Mouse (Mus musculus): ENCODE measurements around the gene Mmp9. TPM values are rescaled to one million over a fixed set of nuclear protein-coding genes. Genes with fewer than 3 reads are reported as not detected.

The Mmp9 gene
- polyA plus RNA-seq, 1 experiment: 1.8 TPM

DNA sequence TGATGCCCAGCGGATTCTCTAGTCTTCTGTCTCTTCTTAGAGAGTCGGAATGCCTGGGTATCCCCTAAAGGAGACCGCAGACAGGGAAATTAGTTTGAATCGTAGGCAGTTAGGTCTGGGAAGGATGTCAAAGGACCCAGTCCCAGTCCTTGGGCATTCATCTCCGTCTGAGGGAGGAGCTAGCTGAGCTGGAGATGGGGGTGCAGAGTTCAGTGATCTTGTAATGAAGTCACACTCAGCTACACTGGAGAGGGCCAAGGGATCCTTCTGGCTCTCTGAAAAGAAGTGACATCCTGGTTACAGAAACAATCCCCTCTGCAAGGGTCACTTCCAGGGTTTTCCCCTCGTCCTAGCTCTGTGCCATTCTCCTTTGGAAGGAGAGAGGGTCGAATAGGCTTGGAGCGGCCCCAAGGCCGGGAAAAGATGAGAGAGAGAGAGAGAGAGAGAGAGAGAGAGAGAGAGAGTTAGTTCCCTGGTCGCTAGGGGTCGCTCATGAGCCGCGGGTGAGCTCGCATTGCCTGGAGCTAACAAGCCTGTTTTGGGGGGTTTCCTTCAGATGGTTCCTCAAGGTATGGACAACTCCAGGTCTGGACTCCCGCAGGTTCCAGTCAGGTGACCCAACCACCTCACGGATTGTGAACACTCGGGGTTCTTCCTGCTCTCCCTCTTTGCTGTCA, 21.1 kb downstream of the Mmp9 start:
- no peak overlapping the region for H3K4me3 ChIP-seq (ENCODE audit: insufficient read depth, low read depth, low read length)
- no peak overlapping the region for H3K27ac ChIP-seq (ENCODE audit: insufficient read depth, low read depth, low read length)
- H3K36me3 ChIP-seq (ENCODE audit: control insufficient read depth, insufficient read depth, low read length): no peaks in the 10 kb centered on the region
- no peaks in the 10 kb centered on the region; the same call in 1 of the 2 replicates for H3K4me1 ChIP-seq (ENCODE audit: control insufficient read depth, insufficient read depth, low read length)
- DNase-seq: peak; percentile 66
- H3K27me3 ChIP-seq (replicated peaks; ENCODE audit: control insufficient read depth, insufficient read depth, low read length): no peaks in the 10 kb centered on the region
- TF ChIP-seq CTCF (conservative IDR thresholded peaks at IDR 0.05; ENCODE audit: insufficient read depth, insufficient read length, low read depth, low read length) (peak; percentile 73), POLR2A (IDR thresholded peaks at IDR 0.05; ENCODE audit: low read depth, low read length) (no peak)
- whole genome bisulfite sequencing: 8% methylated on average over 17 of the region's 17 CpGs

DNA sequence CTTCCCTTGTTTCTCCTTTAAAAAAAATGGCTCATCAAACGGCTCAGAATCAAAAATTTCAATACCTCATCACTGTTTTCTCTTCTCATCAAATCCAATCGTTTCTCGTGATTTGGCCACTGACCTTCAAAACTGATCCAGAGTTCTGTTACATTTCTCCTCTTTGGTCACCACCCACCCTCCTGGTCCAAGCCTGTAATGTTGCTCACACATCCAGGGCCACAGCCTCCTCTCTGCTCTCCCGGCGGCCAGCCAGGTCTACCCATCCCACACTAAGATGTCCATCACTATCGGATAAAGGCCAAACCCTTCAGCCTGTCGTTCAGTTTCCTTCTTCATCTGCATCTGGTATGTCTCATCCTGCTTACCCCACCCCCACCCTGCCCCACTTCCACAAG, 21.6 kb downstream of the Mmp9 start:
- Histone ChIP-seq H3K4me1 (ENCODE audit: control insufficient read depth, insufficient read depth, low read length) (no peaks in the 10 kb centered on the region; the same call in 1 of the 2 replicates), H3K36me3 (ENCODE audit: control insufficient read depth, insufficient read depth, low read length) (no peaks in the 10 kb centered on the region), H3K27me3 (replicated peaks; ENCODE audit: control insufficient read depth, insufficient read depth, low read length) (no peaks in the 10 kb centered on the region), H3K4me3 (ENCODE audit: insufficient read depth, low read depth, low read length) (no peak overlapping the region), H3K27ac (ENCODE audit: insufficient read depth, low read depth, low read length) (no peak overlapping the region)
- WGBS: 46% methylated on average over 7 of the region's 7 CpGs
- TF ChIP-seq POLR2A (IDR thresholded peaks at IDR 0.05; ENCODE audit: low read depth, low read length): no peak
- TF ChIP-seq CTCF (conservative IDR thresholded peaks at IDR 0.05; ENCODE audit: insufficient read depth, insufficient read length, low read depth, low read length): no peak
- DNase-seq: no peak

DNA sequence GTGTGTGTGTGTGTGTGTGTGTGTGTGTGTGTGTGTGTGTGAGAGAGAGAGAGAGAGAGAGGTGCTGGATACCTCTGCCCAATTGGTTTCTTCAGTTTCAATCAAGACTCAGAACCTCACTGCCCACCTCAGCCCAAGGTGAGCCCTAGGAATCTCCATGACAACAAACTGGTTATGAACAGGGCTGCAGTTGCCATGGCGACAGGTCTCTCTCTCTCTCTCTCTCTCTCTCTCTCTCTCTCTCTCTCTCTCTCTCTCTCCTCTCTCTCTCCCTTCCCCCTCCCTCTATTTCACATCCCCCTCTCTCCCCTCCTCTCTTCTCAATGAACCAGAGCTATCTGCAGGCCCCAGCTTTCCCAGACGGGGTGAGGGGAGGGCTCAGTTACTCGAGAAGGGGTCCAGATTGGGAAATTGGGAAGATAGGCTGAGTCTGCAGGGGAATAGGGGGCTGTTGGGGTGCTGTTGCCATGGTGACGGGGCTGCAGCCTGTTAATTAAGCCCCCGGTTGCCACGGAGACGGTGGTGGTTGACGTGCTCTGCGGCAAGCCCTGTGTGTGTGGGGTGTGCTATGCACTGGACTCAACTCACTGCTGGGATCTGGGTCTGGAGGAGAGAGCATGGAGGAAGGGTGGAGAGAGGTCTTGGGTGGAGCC, 23.8 kb downstream of the Mmp9 start:
- 56% methylated on average over 9 of the region's 9 CpGs for WGBS
- H3K27me3 ChIP-seq (replicated peaks; ENCODE audit: control insufficient read depth, insufficient read depth, low read length): no peaks in the 10 kb centered on the region; the same call in 1 of the 2 replicates

DNA sequence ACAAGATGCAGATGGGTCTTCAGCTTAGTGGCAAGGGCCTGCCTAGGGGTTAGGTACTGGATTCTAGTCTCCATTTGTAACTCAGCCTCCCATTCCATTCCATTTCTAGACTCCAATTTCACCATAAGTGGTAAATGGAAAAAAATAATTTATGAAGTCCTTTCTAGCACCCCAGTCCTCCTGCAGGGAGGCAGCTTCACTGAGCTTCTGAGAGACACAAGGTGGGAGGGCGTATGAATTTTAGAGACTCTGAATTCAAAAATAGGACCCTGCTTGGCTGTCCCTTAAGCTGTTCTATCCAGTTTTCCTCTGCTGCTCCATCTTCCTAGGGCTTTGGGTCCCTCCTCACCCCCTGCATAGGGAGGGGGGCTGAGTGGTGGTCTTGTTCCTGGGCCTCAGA, 24.4 kb downstream of the Mmp9 start:
- no peak for DNase-seq
- Histone ChIP-seq H3K27me3 (replicated peaks; ENCODE audit: control insufficient read depth, insufficient read depth, low read length) (no peaks in the 10 kb centered on the region; the same call in 1 of the 2 replicates), H3K36me3 (ENCODE audit: control insufficient read depth, insufficient read depth, low read length) (no peaks in the 10 kb centered on the region), H3K4me1 (ENCODE audit: control insufficient read depth, insufficient read depth, low read length) (no peaks in the 10 kb centered on the region; the same call in 1 of the 2 replicates), H3K4me3 (ENCODE audit: insufficient read depth, low read depth, low read length) (no peak overlapping the region), H3K27ac (ENCODE audit: insufficient read depth, low read depth, low read length) (no peak overlapping the region)
- TF ChIP-seq CTCF (conservative IDR thresholded peaks at IDR 0.05; ENCODE audit: insufficient read depth, insufficient read length, low read depth, low read length) (no peak), POLR2A (IDR thresholded peaks at IDR 0.05; ENCODE audit: low read depth, low read length) (no peak)
- 100% methylated on average over 1 of the region's 1 CpGs for WGBS

More for the DNA sequence above, 23.8 kb downstream of the Mmp9 start:
- Histone ChIP-seq H3K36me3 (ENCODE audit: control insufficient read depth, insufficient read depth, low read length) (no peaks in the 10 kb centered on the region), H3K27ac (ENCODE audit: insufficient read depth, low read depth, low read length) (no peak overlapping the region), H3K4me1 (ENCODE audit: control insufficient read depth, insufficient read depth, low read length) (no peaks in the 10 kb centered on the region; the same call in 1 of the 2 replicates), H3K4me3 (ENCODE audit: insufficient read depth, low read depth, low read length) (no peak overlapping the region)
- no peak for DNase-seq
- no peak for TF ChIP-seq CTCF (conservative IDR thresholded peaks at IDR 0.05; ENCODE audit: insufficient read depth, insufficient read length, low read depth, low read length)
- TF ChIP-seq POLR2A (IDR thresholded peaks at IDR 0.05; ENCODE audit: low read depth, low read length): no peak

DNA sequence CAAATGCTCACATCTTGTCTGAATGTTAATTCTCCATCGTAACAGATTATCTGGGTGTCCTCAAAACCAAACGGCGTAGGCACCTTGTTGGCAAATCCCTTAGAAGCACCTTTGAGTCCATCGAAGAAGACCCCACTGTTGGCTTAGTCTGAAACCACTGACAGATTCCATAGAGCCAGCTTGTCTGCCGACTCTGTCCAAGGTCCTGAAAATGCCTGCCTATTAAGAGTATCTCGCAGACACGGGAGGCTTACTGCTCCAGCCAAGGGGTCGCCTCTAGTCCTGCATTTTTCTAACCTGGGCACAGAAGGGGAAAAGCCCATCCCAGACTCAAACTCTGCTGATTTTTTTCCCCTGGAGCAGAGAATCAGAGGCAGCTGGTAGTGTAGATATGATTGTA, 25.8 kb downstream of the Mmp9 start:
- Histone ChIP-seq H3K27ac (ENCODE audit: insufficient read depth, low read depth, low read length) (no peak overlapping the region), H3K4me1 (ENCODE audit: control insufficient read depth, insufficient read depth, low read length) (no peaks in the 10 kb centered on the region), H3K27me3 (replicated peaks; ENCODE audit: control insufficient read depth, insufficient read depth, low read length) (no peaks in the 10 kb centered on the region; the same call in 1 of the 2 replicates), H3K4me3 (ENCODE audit: insufficient read depth, low read depth, low read length) (no peak overlapping the region), H3K36me3 (ENCODE audit: control insufficient read depth, insufficient read depth, low read length) (no peaks in the 10 kb centered on the region)
- WGBS: 17% methylated on average over 8 of the region's 8 CpGs
- no peak for TF ChIP-seq CTCF (conservative IDR thresholded peaks at IDR 0.05; ENCODE audit: insufficient read depth, insufficient read length, low read depth, low read length)
- no peak for TF ChIP-seq POLR2A (IDR thresholded peaks at IDR 0.05; ENCODE audit: low read depth, low read length)
- peak; percentile 26 for DNase-seq

DNA sequence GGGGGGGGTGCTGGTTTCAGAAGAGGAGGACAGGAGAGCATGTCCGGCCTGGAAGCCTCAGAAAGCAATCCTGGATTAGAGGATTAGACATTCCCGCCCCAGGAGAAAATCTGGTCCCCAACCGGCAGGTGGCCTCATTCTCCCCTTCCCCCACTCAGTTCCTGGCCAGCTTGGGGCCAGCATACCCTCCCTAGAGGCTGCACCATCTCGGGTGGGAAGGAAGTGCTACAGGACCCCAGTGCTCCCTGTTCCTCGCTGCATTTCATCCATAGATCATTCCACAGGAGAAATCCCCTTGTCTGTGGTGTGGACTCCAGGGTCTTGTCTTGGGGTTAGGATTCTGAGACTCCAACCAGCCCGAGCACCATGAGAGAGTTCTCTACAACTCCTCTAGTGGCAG, 26.6 kb downstream of the Mmp9 start:
- WGBS: 17% methylated on average over 6 of the region's 6 CpGs
- Histone ChIP-seq H3K4me1 (ENCODE audit: control insufficient read depth, insufficient read depth, low read length) (no peaks in the 10 kb centered on the region), H3K27me3 (replicated peaks; ENCODE audit: control insufficient read depth, insufficient read depth, low read length) (no peaks in the 10 kb centered on the region; the same call in 1 of the 2 replicates), H3K4me3 (ENCODE audit: insufficient read depth, low read depth, low read length) (no peak overlapping the region), H3K36me3 (ENCODE audit: control insufficient read depth, insufficient read depth, low read length) (no peaks in the 10 kb centered on the region), H3K27ac (ENCODE audit: insufficient read depth, low read depth, low read length) (no peak overlapping the region)
- TF ChIP-seq POLR2A (IDR thresholded peaks at IDR 0.05; ENCODE audit: low read depth, low read length): no peak
- TF ChIP-seq CTCF (conservative IDR thresholded peaks at IDR 0.05; ENCODE audit: insufficient read depth, insufficient read length, low read depth, low read length): no peak
- no peak for DNase-seq

DNA sequence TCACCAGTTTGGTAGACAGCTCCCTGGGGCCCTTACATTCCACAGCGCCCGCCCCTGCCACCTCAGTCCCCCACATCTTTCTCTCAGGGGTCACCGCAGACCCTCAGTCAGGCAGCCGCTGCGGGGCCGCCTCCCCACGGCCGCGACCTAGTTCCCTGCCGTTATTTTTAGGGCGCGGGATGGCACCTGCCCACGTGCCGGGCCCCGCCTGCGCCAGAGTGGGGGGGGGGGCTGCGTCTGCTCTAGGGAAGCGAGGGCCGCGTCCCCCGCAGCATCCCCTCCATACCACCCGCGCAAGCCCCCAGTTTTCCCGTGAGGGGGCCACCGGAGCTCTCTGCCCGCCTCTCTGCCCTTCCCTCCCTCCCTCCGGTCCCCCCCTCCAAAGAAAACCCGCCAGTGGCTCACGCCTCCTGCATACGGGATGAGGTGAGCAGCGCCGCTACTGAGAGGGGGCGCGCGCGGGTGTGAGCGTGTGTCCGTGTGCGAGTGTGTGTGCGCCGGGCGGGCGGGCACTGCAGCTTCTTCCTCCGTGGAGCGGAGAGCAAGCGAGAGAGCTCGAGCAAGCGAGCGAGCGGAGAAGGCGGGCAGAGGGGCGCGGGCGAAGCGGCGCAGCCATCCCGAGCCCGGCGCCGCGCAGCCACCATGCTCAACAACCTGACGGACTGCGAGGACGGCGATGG, 27.3 kb downstream of the Mmp9 start:
- Histone ChIP-seq H3K4me3 (ENCODE audit: insufficient read depth, low read depth, low read length) (no peak overlapping the region), H3K36me3 (ENCODE audit: control insufficient read depth, insufficient read depth, low read length) (no peaks in the 10 kb centered on the region), H3K4me1 (ENCODE audit: control insufficient read depth, insufficient read depth, low read length) (no peaks in the 10 kb centered on the region), H3K27ac (ENCODE audit: insufficient read depth, low read depth, low read length) (no peak overlapping the region), H3K27me3 (replicated peaks; ENCODE audit: control insufficient read depth, insufficient read depth, low read length) (no peaks in the 10 kb centered on the region; the same call in 1 of the 2 replicates)
- WGBS: 2% methylated on average over 65 of the region's 65 CpGs
- TF ChIP-seq CTCF (conservative IDR thresholded peaks at IDR 0.05; ENCODE audit: insufficient read depth, insufficient read length, low read depth, low read length): no peak
- no peak for TF ChIP-seq POLR2A (IDR thresholded peaks at IDR 0.05; ENCODE audit: low read depth, low read length)
- no peak for DNase-seq

Data from kidney, adult 2 months (tissue).